Mouse (Mus musculus): ENCODE measurements around the gene Zc3h18. TPM values are rescaled to one million over a fixed set of nuclear protein-coding genes. Genes with fewer than 3 reads are reported as not detected.

Zc3h18 gene
- polyA plus RNA-seq (2014; fragmentation: Illumina TruSeq; extraction: RNeasy Lipid Tissue Mini Kit (QIAGEN cat#74804); ENCODE audit: low read depth, low replicate concordance), result 17.9 TPM

DNA sequence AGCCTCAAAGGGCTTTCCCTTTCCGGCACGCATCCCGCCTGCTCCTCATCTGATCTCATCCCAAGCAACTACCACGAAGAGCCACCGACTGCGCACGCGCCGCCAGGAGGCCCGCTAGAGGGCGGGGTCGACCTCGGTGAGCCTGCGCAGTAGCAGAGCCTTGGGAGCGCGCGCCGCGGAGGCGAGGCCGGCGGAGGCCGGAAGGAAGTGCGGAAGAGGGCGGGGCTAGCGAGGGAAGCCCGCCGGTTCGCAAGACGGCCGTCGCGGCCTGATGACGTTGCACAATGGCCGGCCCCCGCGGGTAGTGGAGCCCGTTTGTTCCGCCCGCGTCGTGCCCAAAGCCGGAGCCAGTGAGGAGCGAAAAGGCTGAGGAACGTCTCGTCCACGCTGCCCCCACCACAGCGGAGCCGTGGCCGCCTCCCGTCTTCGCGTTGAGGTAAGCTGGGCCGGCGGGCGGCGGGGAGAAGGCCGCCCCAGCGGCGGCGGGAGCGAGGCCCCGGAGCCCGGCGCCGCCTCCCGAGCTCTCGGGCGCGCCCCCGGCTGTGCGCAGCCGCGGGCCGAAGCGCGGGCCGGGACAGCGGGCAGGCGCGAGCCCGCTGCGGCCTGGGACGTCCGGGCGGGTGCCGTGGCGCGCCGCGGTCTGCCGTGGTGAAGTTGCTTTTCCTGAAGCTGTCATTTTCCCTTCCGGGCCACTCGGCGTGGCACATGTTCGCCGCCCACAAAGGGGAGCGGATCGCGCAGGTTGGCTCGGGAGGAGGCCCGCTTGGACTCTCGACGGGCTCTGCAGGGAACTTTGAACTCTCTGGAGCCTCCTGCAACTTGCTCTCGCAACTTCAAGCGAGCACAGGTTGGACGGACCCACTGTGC is at the start of gene Zc3h18:
Gene Zc3h18, plus strand, starts transcription at position 245 of the 867 bp plus-strand sequence.

GRCm38 (mm10) chr8:122360696-122361416 is 15.6 kb upstream of the Zc3h18 start, which contains the start of gene Trhr2:
Gene Trhr2, minus strand, starts transcription at chr8:122360746.

DNA sequence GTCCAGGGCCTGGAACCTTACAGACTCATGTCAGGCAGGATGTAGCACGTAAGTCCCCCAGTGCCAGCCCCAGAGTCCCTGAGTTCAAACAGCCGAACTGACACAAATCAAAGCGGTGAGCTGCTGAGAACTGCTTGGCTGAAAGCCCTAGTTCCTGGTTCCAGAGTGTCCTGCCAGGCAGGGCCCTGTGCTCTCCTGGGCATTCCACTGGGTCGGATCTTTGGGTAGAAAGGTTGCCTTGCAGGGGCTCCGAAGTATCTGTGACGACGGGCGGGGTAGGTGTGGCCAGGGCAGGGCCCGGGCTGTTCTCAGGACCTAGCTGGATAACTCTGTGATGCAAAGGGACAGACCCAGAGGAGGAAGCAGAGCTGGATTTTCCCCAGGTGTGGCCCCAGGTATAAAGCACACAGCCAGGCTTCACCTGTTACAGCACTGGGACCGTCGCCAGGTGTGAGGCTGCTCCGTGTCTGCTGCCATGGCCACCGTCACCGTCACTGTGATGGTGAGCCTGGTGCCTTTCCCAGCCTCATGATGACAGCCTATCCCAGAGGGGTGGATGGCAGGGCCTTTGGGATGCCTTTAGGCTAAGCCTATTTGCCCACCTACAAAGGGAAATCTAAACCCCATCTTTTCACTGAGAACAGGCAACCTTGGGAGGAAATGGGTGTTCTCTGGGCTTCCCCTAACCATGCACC is 45.1 kb downstream of the Zc3h18 start, which contains the start of gene Il17c:
Gene Il17c, plus strand, starts transcription at position 645 of the 695 bp plus-strand sequence.

GRCm38 (mm10) chr8:122432443-122433268 is 56.2 kb downstream of the Zc3h18 start, which contains the start of gene Cyba:
Gene Cyba, minus strand, starts transcription at chr8:122432930.

GRCm38 (mm10) chr8:122443262-122444006 is 67.0 kb downstream of the Zc3h18 start, which contains the start of gene Mvd:
Gene Mvd, minus strand, starts transcription at chr8:122443422.

DNA sequence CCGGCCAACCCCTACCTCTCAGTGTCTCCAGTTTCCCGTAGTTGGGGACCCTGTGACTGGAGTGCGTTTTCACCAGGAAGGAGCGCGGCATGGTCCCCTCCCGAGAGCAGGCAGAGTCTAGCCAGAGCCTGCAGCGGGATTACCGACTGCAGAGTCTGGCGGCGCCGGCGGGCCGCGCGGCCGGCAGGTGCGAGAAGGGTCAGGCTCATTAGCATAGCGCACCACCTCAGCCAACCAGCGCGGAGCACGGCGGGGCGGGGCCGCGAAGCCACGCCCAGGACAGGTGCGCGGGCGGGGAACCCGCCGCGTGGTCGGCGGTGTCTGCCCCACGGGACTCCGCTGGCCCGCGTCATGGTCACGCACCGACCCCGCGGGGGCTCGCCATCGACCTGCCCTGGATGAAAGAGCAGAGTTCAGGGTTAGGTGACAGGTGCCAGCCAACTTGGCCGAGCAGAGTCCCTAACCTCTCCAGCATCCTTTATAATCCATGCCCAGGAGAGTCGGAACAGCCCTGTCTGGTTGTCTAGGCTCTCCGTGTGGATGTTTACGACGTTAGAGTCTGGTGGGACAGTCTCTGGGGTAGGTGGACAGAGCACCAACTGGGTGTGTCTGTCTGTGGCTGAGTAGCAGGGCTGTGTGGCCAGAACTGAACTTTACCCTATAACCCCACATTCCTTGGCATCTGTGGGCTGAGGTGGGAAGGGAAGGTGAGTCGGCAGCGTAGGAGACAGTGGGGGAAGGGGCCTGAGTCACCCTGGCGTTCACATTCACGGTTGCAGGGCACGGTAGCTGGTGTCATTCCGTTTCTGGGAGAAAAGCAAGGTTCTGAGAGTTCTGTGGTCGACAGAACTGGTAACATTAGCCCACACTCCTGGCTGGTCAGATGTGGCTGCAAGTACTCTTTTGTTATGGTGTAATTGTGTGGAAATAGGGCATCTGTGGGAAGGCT is 84.4 kb downstream of the Zc3h18 start, which contains the start of gene Snai3:
Gene Snai3, minus strand, starts transcription at position 210 of the 949 bp plus-strand sequence.

Other genes starting within 250 kb of the Zc3h18 start
- not detected for gene Zfpm1, start 94.5 kb upstream of the Zc3h18 start, polyA plus RNA-seq (2014; fragmentation: Illumina TruSeq; extraction: RNeasy Lipid Tissue Mini Kit (QIAGEN cat#74804); ENCODE audit: low read depth, low replicate concordance)
- gene Trhr2, start 15.9 kb upstream of the Zc3h18 start, polyA plus RNA-seq (2014; fragmentation: Illumina TruSeq; extraction: RNeasy Lipid Tissue Mini Kit (QIAGEN cat#74804); ENCODE audit: low read depth, low replicate concordance), result not detected
- not detected for gene Il17c, start 45.4 kb downstream of the Zc3h18 start, polyA plus RNA-seq (2014; fragmentation: Illumina TruSeq; extraction: RNeasy Lipid Tissue Mini Kit (QIAGEN cat#74804); ENCODE audit: low read depth, low replicate concordance)
- not detected for gene Cyba, start 56.3 kb downstream of the Zc3h18 start, polyA plus RNA-seq (2014; fragmentation: Illumina TruSeq; extraction: RNeasy Lipid Tissue Mini Kit (QIAGEN cat#74804); ENCODE audit: low read depth, low replicate concordance)
- not detected for gene Mvd, start 66.8 kb downstream of the Zc3h18 start, polyA plus RNA-seq (2014; fragmentation: Illumina TruSeq; extraction: RNeasy Lipid Tissue Mini Kit (QIAGEN cat#74804); ENCODE audit: low read depth, low replicate concordance)
- not detected for gene Snai3, start 84.1 kb downstream of the Zc3h18 start, polyA plus RNA-seq (2014; fragmentation: Illumina TruSeq; extraction: RNeasy Lipid Tissue Mini Kit (QIAGEN cat#74804); ENCODE audit: low read depth, low replicate concordance)
- 12.9 TPM for gene Rnf166, start 99.5 kb downstream of the Zc3h18 start, polyA plus RNA-seq (2014; fragmentation: Illumina TruSeq; extraction: RNeasy Lipid Tissue Mini Kit (QIAGEN cat#74804); ENCODE audit: low read depth, low replicate concordance)
- 0.16 TPM for gene Ctu2, start 99.5 kb downstream of the Zc3h18 start, polyA plus RNA-seq (2014; fragmentation: Illumina TruSeq; extraction: RNeasy Lipid Tissue Mini Kit (QIAGEN cat#74804); ENCODE audit: low read depth, low replicate concordance)
- gene Piezo1, start 174.7 kb downstream of the Zc3h18 start, polyA plus RNA-seq (2014; fragmentation: Illumina TruSeq; extraction: RNeasy Lipid Tissue Mini Kit (QIAGEN cat#74804); ENCODE audit: low read depth, low replicate concordance), result 1.8 TPM
- gene Cdt1, start 191.4 kb downstream of the Zc3h18 start, polyA plus RNA-seq (2014; fragmentation: Illumina TruSeq; extraction: RNeasy Lipid Tissue Mini Kit (QIAGEN cat#74804); ENCODE audit: low read depth, low replicate concordance), result 1.1 TPM
- not detected for gene Aprt, start 200.3 kb downstream of the Zc3h18 start, polyA plus RNA-seq (2014; fragmentation: Illumina TruSeq; extraction: RNeasy Lipid Tissue Mini Kit (QIAGEN cat#74804); ENCODE audit: low read depth, low replicate concordance)
- gene Galns, start 234.9 kb downstream of the Zc3h18 start, polyA plus RNA-seq (2014; fragmentation: Illumina TruSeq; extraction: RNeasy Lipid Tissue Mini Kit (QIAGEN cat#74804); ENCODE audit: low read depth, low replicate concordance), result 1.5 TPM
- gene Trappc2l, start 235.0 kb downstream of the Zc3h18 start, polyA plus RNA-seq (2014; fragmentation: Illumina TruSeq; extraction: RNeasy Lipid Tissue Mini Kit (QIAGEN cat#74804); ENCODE audit: low read depth, low replicate concordance), result 4.2 TPM
- gene Pabpn1l, start 246.1 kb downstream of the Zc3h18 start, polyA plus RNA-seq (2014; fragmentation: Illumina TruSeq; extraction: RNeasy Lipid Tissue Mini Kit (QIAGEN cat#74804); ENCODE audit: low read depth, low replicate concordance), result not detected

All from sigmoid colon, adult 10 weeks (tissue).